Mouse (Mus musculus) ES-Bruce4 (cell line): ENCODE measurements around the gene Retreg3. TPM values are rescaled to one million over a fixed set of nuclear protein-coding genes. Genes with fewer than 3 reads are reported as not detected.

Experiments
- H3K27ac ChIP-seq: 2 replicates; pipeline ENCODE4 v1.5.1; 2012; ENCODE audit warnings: low read length, inconsistent platforms; ENCODE audit not compliant: insufficient read depth
- H3K27me3 ChIP-seq: 2 replicates; pipeline ENCODE4 v1.6.1; 2012; ENCODE audit warnings: mild to moderate bottlenecking, low read length, inconsistent platforms; ENCODE audit not compliant: control insufficient read depth, poor library complexity, insufficient read depth, severe bottlenecking
- H3K36me3 ChIP-seq: 2 replicates; pipeline ENCODE4 v1.6.1; 2012; ENCODE audit warnings: inconsistent platforms, mild to moderate bottlenecking, low read length, moderate library complexity; ENCODE audit not compliant: control insufficient read depth, poor library complexity, insufficient read depth, severe bottlenecking
- H3K4me1 ChIP-seq: one replicate; pipeline ENCODE4 v1.8.1; 2011; ENCODE audit warnings: low read length; ENCODE audit not compliant: control insufficient read depth, insufficient read depth
- H3K4me3 ChIP-seq: 2 replicates; pipeline ENCODE4 v1.5.1; 2011; ENCODE audit warnings: low read depth, mild to moderate bottlenecking, low read length
- H3K9ac ChIP-seq: 2 replicates; pipeline ENCODE4 v1.6.1; 2012; ENCODE audit warnings: low read depth, mild to moderate bottlenecking, inconsistent platforms; ENCODE audit not compliant: poor library complexity, severe bottlenecking
- H3K9me3 ChIP-seq: replicated peaks from 2 replicates; pipeline ENCODE4 v1.6.1; 2012; ENCODE audit warnings: mild to moderate bottlenecking, low read length, inconsistent platforms; ENCODE audit not compliant: control insufficient read depth, poor library complexity, insufficient read depth, severe bottlenecking
- CTCF ChIP-seq: IDR thresholded peaks from one replicate; pipeline ENCODE4 v1.8.1; 2011; ENCODE audit warnings: low read depth, low read length
- EP300 ChIP-seq: IDR thresholded peaks from 2 replicates; pipeline ENCODE4 v1.6.1; 2011; ENCODE audit warnings: low read depth, low read length; ENCODE audit not compliant: insufficient read depth
- POLR2A ChIP-seq: IDR thresholded peaks from one replicate; pipeline ENCODE4 v1.8.1; 2011; ENCODE audit warnings: low read length; ENCODE audit not compliant: insufficient read depth
- polyA plus RNA-seq: library from polyadenylated mRNA; stranded (reverse); fragments of >200 nt; gene quantifications from 2 replicates; pipeline ENCODE4 v1.2.4, GENCODE M21; 2011; ENCODE audit warnings: low read depth; ENCODE audit not compliant: missing spikeins, insufficient read depth, insufficient read length

Gene Retreg3
- polyA plus RNA-seq, 1 experiment = 32.3 TPM

DNA sequence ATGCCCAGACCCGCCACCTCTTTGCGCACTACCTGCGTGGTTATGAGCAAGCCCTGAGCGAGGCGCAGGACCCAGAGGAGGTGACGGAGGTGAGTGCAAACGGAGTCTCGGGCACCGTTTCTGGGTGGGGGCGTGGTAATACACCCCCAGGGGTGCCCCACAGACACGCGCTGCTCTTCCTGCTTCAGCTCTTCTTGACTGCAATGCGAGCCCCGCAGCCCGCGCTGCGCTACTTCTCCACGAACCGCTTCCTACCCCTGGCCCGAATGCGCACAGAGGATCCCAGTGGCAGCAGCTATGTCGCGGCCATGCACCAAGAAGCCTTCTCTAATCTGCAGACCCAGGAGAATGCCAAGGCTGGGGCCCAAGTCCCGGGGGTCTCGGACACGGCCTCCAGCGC lies 39.9 kb downstream of the Retreg3 start:
- Histone ChIP-seq H3K9ac (peak overlapping the region; percentile 33), H3K27ac (no peak overlapping the region), H3K36me3 (no peaks in the 10 kb centered on the region), H3K4me3 (peak overlapping the region; percentile 60), H3K4me1 (peaks cover 2% of the 10 kb centered on the region), H3K9me3 (no peaks in the 10 kb centered on the region), H3K27me3 (0 out of 2 replicates have a peak, but pooled peaks cover 2% of the 10 kb centered on the region)
- TF ChIP-seq CTCF = no peak
- no peak for TF ChIP-seq POLR2A
- no peak for TF ChIP-seq EP300

DNA sequence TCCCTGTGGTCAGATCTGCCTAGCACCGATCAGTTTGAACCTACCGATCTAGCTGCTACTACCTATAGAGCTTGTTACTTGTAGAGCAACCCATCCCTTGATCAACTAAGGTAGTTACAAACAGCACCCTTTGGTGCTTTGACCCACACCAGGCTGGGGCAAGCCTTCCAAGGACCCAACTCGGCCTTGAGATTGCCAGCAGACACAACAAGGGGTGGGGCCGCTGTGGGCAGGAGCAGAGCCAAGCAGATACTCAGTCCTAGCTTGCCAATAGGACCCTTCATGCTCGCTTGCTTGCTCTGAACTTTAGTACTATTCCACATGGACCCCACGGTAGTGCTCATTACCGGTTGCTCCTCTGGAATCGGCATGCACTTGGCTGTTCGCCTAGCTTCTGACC lies 41.6 kb downstream of the Retreg3 start, which contains the start of gene Hsd17b1:
Gene Hsd17b1, plus strand, starts transcription at position 291 of the 400 bp plus-strand sequence.
- TF ChIP-seq CTCF = no peak
- TF ChIP-seq EP300 = no peak
- TF ChIP-seq POLR2A = no peak
- Histone ChIP-seq H3K4me1 (no peaks in the 10 kb centered on the region), H3K27ac (no peak within 1 kb of the TSS), H3K27me3 (0 out of 2 replicates have a peak, but pooled peaks cover 2% of the 10 kb centered on the region), H3K36me3 (no peaks in the 10 kb centered on the region), H3K9ac (peak within 1 kb of the TSS; percentile 33), H3K9me3 (no peaks in the 10 kb centered on the region), H3K4me3 (peak within 1 kb of the TSS; percentile 60)

DNA sequence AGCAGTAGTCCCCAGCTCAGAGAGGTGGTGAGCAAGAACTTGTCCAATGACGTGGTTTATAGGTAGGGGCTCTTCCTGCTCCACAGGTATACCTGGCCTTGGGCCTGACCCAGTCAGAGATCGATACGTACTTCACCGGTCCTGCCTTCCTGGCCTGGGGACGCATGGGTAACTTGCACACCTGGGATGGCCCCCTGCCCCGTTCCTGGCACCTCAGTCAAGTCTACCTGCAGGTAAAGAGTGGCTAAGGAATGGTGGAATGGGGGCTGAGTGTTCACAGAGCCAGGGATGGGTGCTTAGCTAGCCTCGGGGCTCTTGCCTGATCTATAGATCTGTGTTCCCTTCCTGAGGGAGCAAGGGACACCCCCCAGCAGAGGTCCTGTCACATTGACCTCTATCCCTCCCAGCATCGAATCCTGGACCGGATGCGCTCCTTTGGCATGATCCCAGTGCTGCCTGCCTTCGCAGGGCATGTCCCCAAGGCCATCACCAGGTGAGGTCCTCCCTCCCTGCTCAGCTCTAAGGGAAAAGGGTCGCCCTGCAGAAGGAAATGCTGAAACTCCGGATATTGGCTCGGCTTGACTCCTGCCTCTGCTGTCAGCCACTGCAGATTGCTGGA lies 47.8 kb downstream of the Retreg3 start:
- H3K27me3 ChIP-seq = no peaks in the 10 kb centered on the region
- no peak for TF ChIP-seq EP300
- TF ChIP-seq POLR2A = no peak
- no peak for TF ChIP-seq CTCF
- H3K9ac ChIP-seq = no peak overlapping the region
- H3K4me3 ChIP-seq = no peak overlapping the region
- H3K9me3 ChIP-seq = no peaks in the 10 kb centered on the region
- H3K27ac ChIP-seq = no peak overlapping the region
- no peaks in the 10 kb centered on the region for H3K36me3 ChIP-seq
- no peaks in the 10 kb centered on the region for H3K4me1 ChIP-seq

DNA sequence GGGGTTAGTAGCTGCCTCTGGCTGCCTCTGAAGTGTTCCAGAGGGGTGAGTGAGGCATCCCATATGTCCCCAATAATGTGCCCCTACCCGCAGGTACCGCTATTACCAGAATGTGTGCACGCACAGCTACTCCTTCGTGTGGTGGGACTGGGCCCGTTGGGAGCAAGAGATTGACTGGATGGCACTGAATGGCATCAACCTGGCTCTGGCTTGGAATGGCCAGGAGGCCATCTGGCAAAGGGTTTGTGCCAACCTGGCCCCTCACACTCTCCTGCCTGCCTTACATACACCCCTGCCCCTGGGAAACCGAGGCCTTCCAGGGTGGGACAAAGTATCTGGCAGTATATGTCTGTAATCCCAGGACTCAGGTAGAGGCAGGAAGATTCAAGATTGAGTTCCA lies 48.7 kb downstream of the Retreg3 start:
- Histone ChIP-seq H3K4me1 (no peaks in the 10 kb centered on the region), H3K27ac (no peak overlapping the region), H3K36me3 (no peaks in the 10 kb centered on the region), H3K9ac (no peak overlapping the region), H3K4me3 (no peak overlapping the region), H3K9me3 (no peaks in the 10 kb centered on the region), H3K27me3 (no peaks in the 10 kb centered on the region)
- no peak for TF ChIP-seq EP300
- no peak for TF ChIP-seq CTCF

DNA sequence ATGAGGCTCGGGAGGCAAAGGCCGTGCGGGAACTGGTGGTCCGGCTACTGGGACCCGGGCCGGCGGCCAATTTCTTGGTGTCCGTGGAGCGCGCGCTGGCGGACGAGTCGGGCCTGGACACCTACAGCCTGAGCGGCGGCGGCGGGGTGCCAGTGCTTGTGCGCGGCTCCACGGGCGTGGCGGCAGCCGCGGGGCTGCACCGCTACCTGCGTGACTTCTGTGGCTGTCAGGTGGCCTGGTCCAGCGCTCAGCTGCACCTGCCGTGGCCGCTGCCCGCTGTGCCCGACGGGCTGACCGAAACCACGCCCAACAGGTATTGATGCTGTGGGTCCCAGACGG lies 49.5 kb downstream of the Retreg3 start:
- no peaks in the 10 kb centered on the region for H3K4me1 ChIP-seq
- no peak for TF ChIP-seq CTCF
- no peak for TF ChIP-seq POLR2A
- H3K27me3 ChIP-seq = no peaks in the 10 kb centered on the region
- H3K36me3 ChIP-seq = no peaks in the 10 kb centered on the region
- peak overlapping the region; percentile 77 for H3K9ac ChIP-seq
- no peak overlapping the region for H3K27ac ChIP-seq
- H3K4me3 ChIP-seq = peak overlapping the region; percentile 81
- H3K9me3 ChIP-seq = no peaks in the 10 kb centered on the region

DNA sequence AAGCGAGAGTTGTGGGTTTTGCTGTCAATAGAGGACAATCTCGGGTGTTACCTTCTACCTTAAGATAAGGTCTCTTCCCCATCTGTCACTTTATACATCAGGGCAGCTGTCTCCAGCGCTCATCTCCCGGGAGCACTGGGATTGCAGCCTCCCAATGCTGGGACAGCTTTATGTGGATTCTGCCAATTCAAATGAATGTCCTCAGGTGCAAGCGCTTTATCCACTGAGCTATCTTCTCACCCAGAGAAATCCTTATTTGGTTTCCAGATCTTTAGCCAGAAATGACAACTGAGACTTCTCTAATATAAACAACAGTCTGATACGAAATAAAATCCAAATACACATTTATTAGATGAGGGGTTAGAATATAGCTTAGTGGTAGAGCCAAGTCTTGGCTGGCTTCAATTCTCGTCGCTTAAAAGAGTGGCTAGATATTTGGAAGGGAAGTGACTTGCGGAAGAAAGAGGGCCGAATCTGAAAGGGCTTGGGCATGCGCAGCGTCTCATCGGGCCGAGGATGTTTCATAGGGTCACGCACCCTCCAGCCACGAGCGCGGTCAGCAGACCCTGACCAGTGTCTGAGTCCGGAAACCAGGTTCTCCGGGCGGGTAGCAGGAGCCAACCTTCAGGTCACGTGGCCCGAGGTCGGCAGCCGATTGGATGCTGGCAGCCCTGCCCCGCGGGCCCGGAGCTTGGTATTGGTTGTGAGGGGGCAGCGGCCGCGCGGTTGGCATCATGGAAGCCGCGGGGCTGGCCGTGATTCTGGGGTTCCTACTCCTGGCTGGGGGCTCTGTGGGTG lies 50.1 kb downstream of the Retreg3 start, which contains the start of gene Naglu:
Gene Naglu, plus strand, starts transcription at position 622 of the 798 bp plus-strand sequence.
- H3K9ac ChIP-seq = peak within 1 kb of the TSS; percentile 77
- H3K4me3 ChIP-seq = peak within 1 kb of the TSS; percentile 81
- no peaks in the 10 kb centered on the region for H3K27me3 ChIP-seq
- H3K4me1 ChIP-seq = no peaks in the 10 kb centered on the region
- H3K9me3 ChIP-seq = no peaks in the 10 kb centered on the region
- H3K27ac ChIP-seq = no peak within 1 kb of the TSS
- no peak; the same call in 1 of the 2 replicates for TF ChIP-seq EP300
- TF ChIP-seq POLR2A = peak; percentile 47
- TF ChIP-seq CTCF = no peak
- H3K36me3 ChIP-seq = no peaks in the 10 kb centered on the region
